Mouse (Mus musculus): Measurements from ENCODE around the gene Mvd.

Mvd gene

GRCm38 (mm10) chr8:122426145-122426544 is 17.1 kb downstream of the Mvd start:
- DNase-seq (ENCODE audit: low spot score in 2 of 2), result no peak

GRCm38 (mm10) chr8:122423659-122424058 is 19.6 kb downstream of the Mvd start:
- DNase-seq (ENCODE audit: low spot score in 2 of 2), result no peak

- DNase-seq (ENCODE audit: low spot score in 2 of 2), result no peak
These were observed 20.0 kb downstream of the Mvd start for GRCm38 (mm10) chr8:122423217-122423616.

- DNase-seq (ENCODE audit: low spot score in 2 of 2), result no peak
These were observed 21.7 kb downstream of the Mvd start, which contains the start of gene Il17c for GRCm38 (mm10) chr8:122421376-122422070. Il17c (plus strand) TSS chr8:122422020.

- peak in 1 of 2 experiments; percentile 51 for DNase-seq (ENCODE audit: low spot score in 2 of 2)
These were observed 23.2 kb downstream of the Mvd start for GRCm38 (mm10) chr8:122419881-122420555.

GRCm38 (mm10) chr8:122415554-122415953 is 27.7 kb downstream of the Mvd start:
- no peak for DNase-seq (ENCODE audit: low spot score in 2 of 2)

- no peak for DNase-seq (ENCODE audit: low spot score in 2 of 2)
These were observed 28.9 kb downstream of the Mvd start for GRCm38 (mm10) chr8:122414311-122414710.

- DNase-seq (ENCODE audit: low spot score in 2 of 2), result no peak
These were observed 35.5 kb downstream of the Mvd start for GRCm38 (mm10) chr8:122407678-122408077.

GRCm38 (mm10) chr8:122405146-122405805 is 37.9 kb downstream of the Mvd start:
- no peak for DNase-seq (ENCODE audit: low spot score in 2 of 2)

- no peak for DNase-seq (ENCODE audit: low spot score in 2 of 2)
These were observed 45.0 kb downstream of the Mvd start for GRCm38 (mm10) chr8:122398186-122398585.

- DNase-seq (ENCODE audit: low spot score in 2 of 2), result no peak
These were observed 47.9 kb downstream of the Mvd start for GRCm38 (mm10) chr8:122395291-122395690.

GRCm38 (mm10) chr8:122393717-122394116 is 49.5 kb downstream of the Mvd start:
- DNase-seq (ENCODE audit: low spot score in 2 of 2), result no peak

GRCm38 (mm10) chr8:122390758-122391157 is 52.5 kb downstream of the Mvd start:
- DNase-seq (ENCODE audit: low spot score in 2 of 2), result no peak

- DNase-seq (ENCODE audit: low spot score in 2 of 2), result no peak
These were observed 53.9 kb downstream of the Mvd start for GRCm38 (mm10) chr8:122389357-122389756.

Measured in frontal cortex, postnatal 14 days (tissue).